Mouse (Mus musculus): ENCODE results near the gene Satb1.
A peak's percentile ranks its signal among the peaks of the same experiment; 100 is the strongest.

Gene Satb1

DNA sequence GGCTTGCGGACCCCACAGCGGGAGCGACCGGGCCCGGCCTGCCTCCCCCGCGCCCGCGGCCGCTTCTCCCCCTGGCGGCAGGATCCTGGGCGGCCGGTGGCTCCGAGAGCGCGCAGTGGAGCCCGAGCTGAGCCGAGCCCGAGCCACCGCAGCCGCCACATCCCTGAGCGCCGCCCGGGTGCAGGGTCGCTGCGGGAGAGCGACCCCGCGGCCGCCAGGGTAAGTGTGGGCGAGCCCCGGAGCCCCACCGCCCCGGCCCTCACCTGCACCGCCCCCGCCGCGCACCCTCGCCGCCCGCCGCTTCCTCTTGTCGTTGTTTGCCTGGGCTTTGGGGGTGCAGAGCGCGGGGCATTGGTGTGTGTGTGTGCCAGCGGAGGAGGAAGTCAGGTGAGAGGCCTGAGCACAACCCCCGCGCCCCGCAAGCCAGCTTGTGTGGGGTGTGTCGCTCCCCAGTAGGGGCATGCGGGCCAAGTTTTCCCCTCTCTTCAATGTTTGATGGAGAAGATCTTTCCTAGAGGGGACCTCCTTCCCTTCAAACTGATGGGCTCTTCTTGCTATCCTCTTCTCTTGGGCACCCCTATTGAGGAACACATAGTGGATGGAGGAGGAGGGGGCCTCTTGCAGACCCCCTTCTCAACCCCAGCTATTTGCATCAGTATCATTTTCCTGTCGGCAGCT lies at the start of gene Satb1:
Satb1 (minus strand) TSS at position 391 of the 678 bp plus-strand sequence.
- peak; percentile 91 for DNase-seq

- no peak for DNase-seq
Measured at GRCm38 (mm10) chr17:51882566-51882965, 49.5 kb upstream of the Satb1 start.

DNA sequence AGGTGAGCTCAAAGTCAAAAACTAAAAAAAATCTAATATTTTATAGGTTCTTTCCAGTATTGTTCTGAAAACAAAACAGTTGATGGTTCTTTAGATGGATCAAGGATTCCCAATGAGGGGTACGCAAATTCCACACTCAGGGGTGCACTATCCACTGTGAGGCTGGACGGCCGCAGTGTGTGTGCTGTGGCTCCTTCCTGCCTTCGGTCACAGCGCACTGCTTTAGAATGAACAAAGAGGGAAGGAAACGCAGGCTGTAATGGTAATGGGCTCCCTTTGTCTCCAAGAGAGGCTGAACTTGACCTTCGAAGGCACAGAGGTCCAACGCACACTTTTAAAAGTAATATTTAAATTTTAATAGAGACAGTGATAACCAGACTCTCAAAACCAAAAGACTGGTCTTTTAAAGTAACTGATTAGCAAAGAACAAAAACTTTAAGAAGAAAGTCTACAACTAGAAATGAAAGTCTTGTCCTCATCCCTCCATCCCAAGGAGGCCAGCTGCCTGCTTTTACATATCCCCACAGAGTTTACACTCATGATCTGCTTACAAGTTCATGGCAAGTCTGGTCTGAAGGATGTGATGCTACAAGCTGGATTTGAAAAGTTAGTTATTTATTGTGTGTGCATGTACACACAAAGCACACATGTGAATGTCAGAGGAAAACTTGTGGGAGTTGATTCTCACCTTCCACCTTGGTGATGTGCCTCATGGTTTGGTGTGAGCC lies 48.0 kb upstream of the Satb1 start:
- DNase-seq: no peak

DNA sequence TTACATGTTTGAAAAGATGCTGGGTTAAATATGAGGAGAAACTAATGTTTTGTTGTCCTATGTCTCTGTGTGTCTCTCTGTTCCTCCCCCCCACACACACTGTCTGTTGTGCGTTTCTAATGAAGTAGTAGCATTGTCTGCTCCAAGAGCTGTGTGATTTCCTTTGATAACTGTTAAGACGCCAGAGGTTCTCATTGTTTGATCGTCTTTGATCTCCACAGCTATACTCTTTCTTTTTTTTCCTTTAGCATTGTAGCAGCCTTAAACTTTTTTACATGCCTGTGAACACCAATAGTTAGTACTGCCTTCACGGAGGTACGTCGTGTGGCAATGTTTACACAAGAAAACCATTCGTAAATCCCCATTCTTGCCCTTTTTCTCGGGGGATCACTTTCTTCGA lies 47.1 kb upstream of the Satb1 start:
- no peak for DNase-seq

GRCm38 (mm10) chr17:51879736-51880135 lies 46.6 kb upstream of the Satb1 start:
- no peak for DNase-seq

DNA sequence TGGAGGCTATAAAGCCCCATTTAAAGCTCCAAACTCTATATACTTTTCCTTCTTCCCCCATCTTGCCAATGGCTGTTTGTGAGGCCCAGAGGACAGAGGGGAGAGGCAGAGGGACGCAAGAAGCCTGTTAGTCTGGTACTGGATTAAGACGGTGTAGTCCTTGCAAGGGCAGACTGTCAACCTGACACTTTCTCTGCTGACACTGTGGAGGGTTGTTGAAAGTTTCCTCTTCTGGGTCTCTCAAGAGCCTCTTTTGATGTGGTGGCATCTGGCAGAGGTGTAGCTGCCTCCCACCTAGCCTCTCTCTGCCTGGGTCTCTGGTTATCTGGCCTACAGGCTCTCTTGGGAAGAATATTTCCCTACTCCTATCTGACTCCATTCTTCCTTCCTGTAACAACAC lies 46.1 kb upstream of the Satb1 start:
- DNase-seq: no peak

GRCm38 (mm10) chr17:51876471-51876870 lies 43.4 kb upstream of the Satb1 start:
- peak; percentile 75 to 80 for DNase-seq

GRCm38 (mm10) chr17:51857616-51858015 lies 24.5 kb upstream of the Satb1 start:
- no peak for DNase-seq

GRCm38 (mm10) chr17:51856332-51856731 lies 23.2 kb upstream of the Satb1 start:
- no peak for DNase-seq

DNA sequence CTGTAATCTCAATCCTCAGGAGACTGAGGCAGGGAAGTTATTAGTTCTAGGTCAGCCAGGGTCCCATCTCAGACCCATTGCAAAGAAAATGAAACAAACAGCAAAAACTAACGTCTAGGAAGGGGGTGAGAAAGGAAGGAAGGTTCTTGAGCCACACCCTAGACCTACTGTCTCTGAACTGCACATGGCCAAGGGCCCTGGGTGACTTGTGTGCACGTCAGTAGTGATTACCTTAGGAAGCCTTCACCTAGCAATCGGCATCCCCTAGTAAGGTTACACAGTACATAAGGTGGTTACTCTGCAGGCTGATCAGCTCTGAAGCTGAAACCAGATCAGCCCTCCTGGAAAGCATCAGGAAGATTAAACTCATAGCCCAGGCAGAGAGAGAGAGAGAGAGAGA lies 22.2 kb upstream of the Satb1 start:
- no peak for DNase-seq

DNA sequence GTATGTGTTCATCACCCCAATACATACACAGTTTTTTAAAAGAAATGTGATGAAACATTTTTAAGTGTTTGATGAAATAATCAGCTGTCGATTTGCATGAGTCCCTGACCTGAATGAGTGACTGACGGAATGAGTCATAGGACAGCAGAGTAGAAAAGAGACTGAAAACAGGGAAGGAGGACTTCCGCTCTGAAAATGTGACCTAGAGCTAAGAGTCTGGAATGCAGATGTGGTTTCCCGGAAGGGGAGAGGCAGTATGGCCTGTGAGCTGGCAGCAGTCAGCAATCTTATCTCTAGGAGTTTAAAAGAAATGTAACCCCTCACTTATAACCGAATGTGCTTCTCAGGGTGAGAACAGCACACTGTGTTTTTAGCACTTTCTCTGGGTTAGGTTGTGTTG lies 20.9 kb upstream of the Satb1 start:
- no peak for DNase-seq

GRCm38 (mm10) chr17:51840596-51840995 lies 7.5 kb upstream of the Satb1 start:
- no peak for DNase-seq

GRCm38 (mm10) chr17:51839484-51839883 lies 6.4 kb upstream of the Satb1 start:
- no peak for DNase-seq

DNA sequence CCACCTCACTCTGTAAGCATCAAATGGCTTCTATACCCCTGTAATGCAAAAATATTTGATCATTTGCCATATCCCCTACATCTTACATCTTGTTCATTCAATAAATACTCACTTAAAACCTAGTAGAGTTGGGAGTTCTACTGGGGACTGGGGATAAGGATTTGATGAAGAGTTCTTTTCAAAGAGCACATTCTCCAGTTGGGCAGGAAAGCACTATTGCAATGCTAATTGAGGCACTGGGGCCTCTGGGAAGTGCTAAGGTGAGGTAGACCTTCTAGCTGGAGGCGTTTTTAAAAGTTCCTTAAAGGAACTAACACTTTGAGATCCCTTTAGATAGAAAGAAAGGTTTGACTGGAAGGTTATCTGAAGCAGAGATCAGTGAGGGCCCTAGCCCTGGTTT lies 3.8 kb upstream of the Satb1 start:
- DNase-seq: no peak

DNA sequence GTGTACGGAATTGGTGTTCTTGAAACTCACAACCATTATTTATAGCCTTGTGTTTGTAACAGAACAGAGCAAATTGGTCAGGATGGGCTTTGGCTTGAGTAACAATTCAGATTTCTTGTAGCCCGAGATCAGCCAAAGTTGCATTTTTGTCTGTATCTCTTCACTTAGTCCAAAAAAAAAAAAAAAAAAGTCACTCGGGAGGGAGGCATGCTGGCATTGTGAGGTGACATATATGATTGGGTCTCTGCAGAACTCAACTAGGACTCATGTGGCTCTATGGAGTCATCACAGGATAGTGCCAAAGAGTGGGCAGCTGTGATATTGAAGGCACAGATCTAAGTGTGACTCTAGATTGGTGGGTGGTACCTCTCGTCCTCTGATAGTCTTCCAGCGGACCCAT lies 3.2 kb upstream of the Satb1 start:
- DNase-seq: no peak

DNA sequence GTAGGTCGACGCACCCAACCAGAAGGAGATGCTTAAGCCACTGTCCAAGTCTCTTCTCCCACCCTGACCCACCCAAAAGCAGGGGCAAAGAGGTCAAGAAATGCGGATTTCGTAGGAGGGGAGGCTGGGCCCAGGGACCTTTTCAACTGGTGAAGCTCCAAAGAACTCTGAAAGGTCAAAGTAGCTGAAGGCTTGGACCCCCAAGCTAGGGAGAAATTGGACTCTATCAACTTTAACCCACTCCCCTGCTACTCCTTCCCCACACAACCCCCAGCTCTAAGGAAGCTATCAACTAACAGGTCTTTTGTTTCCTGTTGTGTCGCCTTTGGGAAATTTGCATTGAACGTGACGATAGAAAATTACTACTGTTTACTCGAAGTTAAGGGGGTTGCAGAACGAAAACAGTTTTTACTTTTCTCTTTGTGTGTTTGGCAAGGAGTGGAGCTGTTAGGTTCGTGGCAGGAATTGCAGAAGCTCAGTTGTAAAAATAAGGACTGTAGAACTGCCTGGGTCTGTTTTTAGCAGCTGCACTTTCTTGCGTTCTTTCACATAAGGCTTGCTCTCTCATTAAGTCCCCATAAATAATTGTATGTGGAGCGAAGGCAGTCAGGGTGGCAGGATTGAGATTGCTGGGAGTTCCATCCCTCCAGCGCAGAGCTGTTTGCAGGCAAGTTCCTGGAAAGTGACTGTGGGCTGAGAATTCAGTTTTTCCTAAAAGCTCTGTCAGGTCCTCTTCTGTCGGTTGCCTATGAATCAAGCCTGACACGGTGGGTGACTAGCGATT lies 680 bp upstream of the Satb1 start:
- DNase-seq: peak; percentile 53 to 58

GRCm38 (mm10) chr17:51832421-51832875 lies 642 bp downstream of the Satb1 start:
- DNase-seq: no peak

GRCm38 (mm10) chr17:51831702-51832420 lies 1.2 kb downstream of the Satb1 start:
- peak; percentile 69 to 75 for DNase-seq

DNA sequence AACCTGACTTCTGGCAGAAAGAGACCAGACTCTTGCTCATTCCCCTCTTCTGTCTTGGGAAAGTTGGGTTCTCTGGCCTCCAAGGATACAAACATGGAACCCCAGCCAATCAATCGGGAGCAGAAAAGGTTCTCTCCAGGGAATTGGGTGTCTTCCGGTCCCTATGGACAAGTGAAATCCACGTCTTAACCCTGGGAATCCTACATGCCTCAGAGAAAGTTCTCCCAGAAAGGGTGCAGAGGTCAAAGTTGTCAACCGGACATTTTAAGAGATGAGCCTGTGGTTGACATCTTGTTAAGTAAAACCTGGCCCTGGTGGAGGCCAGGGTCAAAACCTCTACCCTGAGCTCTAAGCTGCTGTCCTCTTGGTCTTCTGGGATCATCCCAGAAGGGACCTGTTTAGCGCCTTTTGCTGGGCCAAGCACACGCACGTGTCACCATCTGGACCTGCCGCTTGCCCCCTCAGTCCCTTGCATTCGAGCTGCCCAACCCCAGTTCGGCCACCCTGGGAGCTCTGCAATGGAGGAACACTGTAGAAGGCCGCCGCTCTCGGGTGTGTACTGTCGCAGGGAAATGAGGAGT lies 1.9 kb downstream of the Satb1 start:
- DNase-seq: peak in 1 of 2 experiments; percentile 27

- DNase-seq: peak in 1 of 2 experiments; percentile 36
Measured at GRCm38 (mm10) chr17:51829436-51829835, 3.7 kb downstream of the Satb1 start.

GRCm38 (mm10) chr17:51827922-51828410 lies 5.1 kb downstream of the Satb1 start:
- no peak for DNase-seq

DNA sequence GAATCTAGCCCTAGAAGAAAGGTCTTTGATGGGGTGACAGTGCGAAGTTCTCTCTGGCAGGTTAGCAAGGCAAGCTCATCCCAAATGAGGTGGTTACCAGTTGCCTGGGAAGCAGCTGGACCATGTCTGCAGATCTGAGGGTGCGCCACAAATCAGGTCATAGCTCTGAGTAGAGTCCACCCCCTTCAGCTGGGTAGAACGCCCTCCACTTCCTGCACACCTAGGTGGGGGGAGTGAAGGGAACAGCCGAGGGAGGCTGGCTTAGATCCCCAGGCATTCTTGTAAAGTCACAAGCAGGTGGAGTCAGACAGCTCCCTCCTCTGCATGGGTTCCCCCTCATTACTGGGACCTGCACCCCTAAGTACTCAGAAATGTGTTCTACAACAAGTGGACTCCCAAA lies 6.6 kb downstream of the Satb1 start:
- peak; percentile 36 to 39 for DNase-seq
